Mouse (Mus musculus): ENCODE measurements at regions not wholly inside any gene's neighbourhood (a gene's known extent, or its start where the extent isn't known, plus 50 kb on each side); places are given as distances from the start of the nearest gene placed in this dataset.
"Not testable (repeated sequence)": the region's sequence is repeated elsewhere in the genome, so short reads cannot be mapped to it uniquely, and the experiment has no call there.

- Histone ChIP-seq H3K9me3 (ENCODE audit: control insufficient read depth, insufficient read depth, low read depth, low read length) (no peaks in the 10 kb centered on the region), H3K36me3 (ENCODE audit: control insufficient read depth, insufficient read depth, low read length, poor library complexity, severe bottlenecking) (no peaks in the 10 kb centered on the region), H3K4me1 (ENCODE audit: control insufficient read depth in 2 of 2, insufficient read depth in 2 of 2, low read length in 2 of 2, poor library complexity in 1 of 2) (no peaks in the 10 kb centered on the region), H3K9ac (ENCODE audit: insufficient read depth, low read depth, low read length, poor library complexity, severe bottlenecking) (no peak overlapping the region), H3K4me3 (ENCODE audit: insufficient read depth in 1 of 2, low read depth in 1 of 2, low read length in 2 of 2, poor library complexity in 1 of 2, severe bottlenecking in 1 of 2) (no peak overlapping the region), H3K27ac (ENCODE audit: insufficient read depth, low read depth, low read length, poor library complexity, severe bottlenecking) (no peak overlapping the region)
- in situ Hi-C loops (cut with MboI; ENCODE audit: low sequenced_read_pairs in 2 of 2, unreplicated experiment in 2 of 2) = no loop called here
- TF ChIP-seq ZNF384 (IDR thresholded peaks at IDR 0.05; ENCODE audit: low read depth, low read length) (no peak), MAFK (IDR thresholded peaks at IDR 0.05; ENCODE audit: insufficient read depth, low read depth, low read length) (no peak), CHD2 (IDR thresholded peaks at IDR 0.05; ENCODE audit: low read depth, low read length) (no peak), ZC3H11A (IDR thresholded peaks at IDR 0.05; ENCODE audit: borderline replicate concordance, low read depth, low read length) (no peak), HCFC1 (IDR thresholded peaks at IDR 0.05; ENCODE audit: borderline replicate concordance, insufficient read depth, low read length) (no peak)
- no peak for DNase-seq (ENCODE audit: low read depth, low spot score)
These were observed 346.0 kb downstream of the Tm4sf1 start for GRCm38 (mm10) chr3:56955799-56956121.

GRCm38 (mm10) chr3:56955098-56955798 lies 346.5 kb downstream of the Tm4sf1 start:
- H3K36me3 ChIP-seq (ENCODE audit: control insufficient read depth, insufficient read depth, low read length, poor library complexity, severe bottlenecking) = no peaks in the 10 kb centered on the region
- no peak for DNase-seq (ENCODE audit: low read depth, low spot score)
- no peak overlapping the region for H3K9ac ChIP-seq (ENCODE audit: insufficient read depth, low read depth, low read length, poor library complexity, severe bottlenecking)
- no peak overlapping the region for H3K27ac ChIP-seq (ENCODE audit: insufficient read depth, low read depth, low read length, poor library complexity, severe bottlenecking)
- in situ Hi-C loops (cut with MboI; ENCODE audit: low sequenced_read_pairs in 2 of 2, unreplicated experiment in 2 of 2) = no loop called here
- H3K4me3 ChIP-seq (ENCODE audit: insufficient read depth in 1 of 2, low read depth in 1 of 2, low read length in 2 of 2, poor library complexity in 1 of 2, severe bottlenecking in 1 of 2) = no peak overlapping the region
- TF ChIP-seq ZNF384 (IDR thresholded peaks at IDR 0.05; ENCODE audit: low read depth, low read length) = no peak
- TF ChIP-seq ZC3H11A (IDR thresholded peaks at IDR 0.05; ENCODE audit: borderline replicate concordance, low read depth, low read length) = no peak
- TF ChIP-seq CHD2 (IDR thresholded peaks at IDR 0.05; ENCODE audit: low read depth, low read length) = no peak
- H3K4me1 ChIP-seq (ENCODE audit: control insufficient read depth in 2 of 2, insufficient read depth in 2 of 2, low read length in 2 of 2, poor library complexity in 1 of 2) = no peaks in the 10 kb centered on the region
- no peaks in the 10 kb centered on the region for H3K9me3 ChIP-seq (ENCODE audit: control insufficient read depth, insufficient read depth, low read depth, low read length)

DNA sequence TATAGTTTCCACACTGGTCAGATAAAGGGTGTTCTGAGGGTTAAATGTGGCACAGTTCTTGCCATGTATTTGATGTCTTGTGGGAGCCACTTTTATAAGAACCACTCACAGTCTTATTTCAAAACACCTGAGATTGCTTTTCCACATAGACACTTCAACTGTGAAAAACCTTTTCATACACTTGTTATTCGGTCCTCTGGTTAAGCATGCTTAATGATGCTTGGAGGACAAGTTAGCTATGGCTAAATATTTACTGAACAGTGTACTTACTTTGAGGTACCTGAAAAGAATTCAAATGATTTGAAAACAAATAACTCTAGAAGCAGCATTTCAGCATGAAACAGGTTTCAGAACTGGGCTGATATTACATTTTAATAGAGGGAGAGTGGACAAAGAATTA lies 359.2 kb downstream of the Tm4sf1 start:
- H3K9me3 ChIP-seq (ENCODE audit: control insufficient read depth, insufficient read depth, low read depth, low read length); in situ Hi-C loops (cut with MboI; ENCODE audit: low sequenced_read_pairs in 2 of 2, unreplicated experiment in 2 of 2): not testable (repeated sequence)

GRCm38 (mm10) chr3:56928940-56929339 lies 372.8 kb downstream of the Tm4sf1 start:
- H3K9ac ChIP-seq (ENCODE audit: insufficient read depth, low read depth, low read length, poor library complexity, severe bottlenecking); H3K27ac ChIP-seq (ENCODE audit: insufficient read depth, low read depth, low read length, poor library complexity, severe bottlenecking); in situ Hi-C loops (cut with MboI; ENCODE audit: low sequenced_read_pairs in 2 of 2, unreplicated experiment in 2 of 2); H3K4me3 ChIP-seq (ENCODE audit: insufficient read depth in 1 of 2, low read depth in 1 of 2, low read length in 2 of 2, poor library complexity in 1 of 2, severe bottlenecking in 1 of 2); H3K36me3 ChIP-seq (ENCODE audit: control insufficient read depth, insufficient read depth, low read length, poor library complexity, severe bottlenecking); H3K4me1 ChIP-seq (ENCODE audit: control insufficient read depth in 2 of 2, insufficient read depth in 2 of 2, low read length in 2 of 2, poor library complexity in 1 of 2); H3K9me3 ChIP-seq (ENCODE audit: control insufficient read depth, insufficient read depth, low read depth, low read length); DNase-seq (ENCODE audit: low read depth, low spot score): not testable (repeated sequence)

More for the DNA sequence above, 359.2 kb downstream of the Tm4sf1 start:
- not testable (repeated sequence) for H3K9ac ChIP-seq (ENCODE audit: insufficient read depth, low read depth, low read length, poor library complexity, severe bottlenecking); H3K27ac ChIP-seq (ENCODE audit: insufficient read depth, low read depth, low read length, poor library complexity, severe bottlenecking); H3K4me1 ChIP-seq (ENCODE audit: control insufficient read depth in 2 of 2, insufficient read depth in 2 of 2, low read length in 2 of 2, poor library complexity in 1 of 2); H3K36me3 ChIP-seq (ENCODE audit: control insufficient read depth, insufficient read depth, low read length, poor library complexity, severe bottlenecking); H3K4me3 ChIP-seq (ENCODE audit: insufficient read depth in 1 of 2, low read depth in 1 of 2, low read length in 2 of 2, poor library complexity in 1 of 2, severe bottlenecking in 1 of 2); DNase-seq (ENCODE audit: low read depth, low spot score)

- Histone ChIP-seq H3K36me3 (ENCODE audit: control insufficient read depth, insufficient read depth, low read length, poor library complexity, severe bottlenecking) (no peaks in the 10 kb centered on the region), H3K4me3 (ENCODE audit: insufficient read depth in 1 of 2, low read depth in 1 of 2, low read length in 2 of 2, poor library complexity in 1 of 2, severe bottlenecking in 1 of 2) (no peak overlapping the region), H3K9ac (ENCODE audit: insufficient read depth, low read depth, low read length, poor library complexity, severe bottlenecking) (no peak overlapping the region), H3K9me3 (ENCODE audit: control insufficient read depth, insufficient read depth, low read depth, low read length) (no peaks in the 10 kb centered on the region), H3K27ac (ENCODE audit: insufficient read depth, low read depth, low read length, poor library complexity, severe bottlenecking) (no peak overlapping the region), H3K4me1 (ENCODE audit: control insufficient read depth in 2 of 2, insufficient read depth in 2 of 2, low read length in 2 of 2, poor library complexity in 1 of 2) (no peaks in the 10 kb centered on the region)
- in situ Hi-C loops (cut with MboI; ENCODE audit: low sequenced_read_pairs in 2 of 2, unreplicated experiment in 2 of 2) = no loop called here
- TF ChIP-seq HCFC1 (IDR thresholded peaks at IDR 0.05; ENCODE audit: borderline replicate concordance, insufficient read depth, low read length) (no peak), CHD2 (IDR thresholded peaks at IDR 0.05; ENCODE audit: low read depth, low read length) (no peak), MAFK (IDR thresholded peaks at IDR 0.05; ENCODE audit: insufficient read depth, low read depth, low read length) (no peak), ZC3H11A (IDR thresholded peaks at IDR 0.05; ENCODE audit: borderline replicate concordance, low read depth, low read length) (no peak), ZNF384 (IDR thresholded peaks at IDR 0.05; ENCODE audit: low read depth, low read length) (no peak)
- DNase-seq (ENCODE audit: low read depth, low spot score) = no peak
These were observed 403.3 kb downstream of the Tm4sf1 start for GRCm38 (mm10) chr3:56898491-56898890.

All from ES-E14 (cell line).